Mouse (Mus musculus) adrenal gland, adult 8-10 months (tissue): ENCODE measurements around the gene Gm17535. TPM values are rescaled to one million over a fixed set of nuclear protein-coding genes. Genes with fewer than 3 reads are reported as not detected.
A peak's percentile ranks its signal among the peaks of the same experiment; 100 is the strongest.
"Not testable (repeated sequence)": the region's sequence is repeated elsewhere in the genome, so short reads cannot be mapped to it uniquely, and the experiment has no call there.

ENCODE experiments used
- DNase-seq: peaks from one replicate; pipeline ENCODE4 v3.0.0; 2022
- total RNA-seq, 4 experiments: library from RNA; stranded (reverse); gene quantifications; 2 replicates each; pipeline ENCODE4 v1.2.4; 2022

Gm17535 gene
- not detected for total RNA-seq

DNA sequence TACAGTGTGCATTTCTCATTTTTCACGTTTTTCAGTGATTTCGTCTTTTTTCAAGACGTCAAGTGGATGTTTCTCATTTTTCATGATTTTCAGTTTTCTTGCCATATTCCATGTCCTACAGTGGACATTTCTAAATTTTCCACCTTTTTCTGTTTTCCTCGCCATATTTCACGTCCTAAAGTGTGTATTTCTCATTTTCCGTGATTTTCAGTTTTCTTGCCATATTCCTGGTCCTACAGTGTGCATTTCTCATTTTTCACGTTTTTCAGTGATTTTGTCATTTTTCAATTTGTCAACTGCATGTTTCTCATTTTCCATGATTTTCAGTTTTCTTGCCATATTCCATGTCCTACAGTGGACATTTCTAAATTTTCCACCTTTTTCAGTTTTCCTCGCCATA lies at the start of gene Gm17535:
Gene Gm17535, plus strand, starts transcription at position 301 of the 400 bp plus-strand sequence.
- not testable (repeated sequence) for DNase-seq

DNA sequence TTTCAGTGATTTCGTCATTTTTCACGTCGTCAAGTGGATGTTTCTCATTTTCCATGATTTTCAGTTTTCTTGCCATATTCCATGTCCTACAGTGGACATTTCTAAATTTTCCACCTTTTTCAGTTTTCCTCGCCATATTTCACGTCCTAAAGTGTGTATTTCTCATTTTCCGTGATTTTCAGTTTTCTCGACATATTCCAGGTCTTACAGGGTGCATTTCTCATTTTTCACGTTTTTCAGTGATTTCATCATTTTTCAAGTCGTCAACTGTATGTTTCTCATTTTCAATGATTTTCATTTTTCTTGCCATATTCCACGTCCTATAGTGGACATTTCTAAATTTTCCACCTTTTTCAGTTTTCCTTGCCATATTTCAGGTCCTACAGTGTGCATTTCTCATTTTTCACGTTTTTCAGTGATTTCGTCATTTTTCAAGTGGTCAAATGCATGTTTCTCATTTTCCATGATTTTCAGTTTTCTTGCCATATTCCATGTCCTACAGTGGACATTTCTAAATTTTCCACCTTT lies 33.9 kb upstream of the Gm17535 start, which contains the start of gene Gm10722:
Gene Gm10722, plus strand, starts transcription at position 478 of the 528 bp plus-strand sequence.
- DNase-seq: not testable (repeated sequence)

DNA sequence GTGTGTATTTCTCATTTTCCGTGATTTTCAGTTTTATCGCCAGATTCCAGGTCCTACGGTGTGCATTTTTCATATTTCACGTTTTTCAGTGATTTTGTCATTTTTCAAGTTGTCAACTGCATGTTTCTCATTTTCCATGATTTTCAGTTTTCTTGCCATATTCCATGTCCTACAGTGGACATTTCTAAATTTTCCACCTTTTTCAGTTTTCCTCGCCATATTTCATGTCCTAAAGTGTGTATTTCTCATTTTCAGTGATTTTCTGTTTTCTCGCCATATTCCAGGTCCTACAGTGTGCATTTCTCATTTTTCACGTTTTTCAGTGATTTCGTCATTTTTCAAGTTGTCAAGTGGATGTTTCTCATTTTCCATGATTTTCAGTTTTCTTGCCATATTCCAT lies 33.4 kb upstream of the Gm17535 start:
- DNase-seq: not testable (repeated sequence)

DNA sequence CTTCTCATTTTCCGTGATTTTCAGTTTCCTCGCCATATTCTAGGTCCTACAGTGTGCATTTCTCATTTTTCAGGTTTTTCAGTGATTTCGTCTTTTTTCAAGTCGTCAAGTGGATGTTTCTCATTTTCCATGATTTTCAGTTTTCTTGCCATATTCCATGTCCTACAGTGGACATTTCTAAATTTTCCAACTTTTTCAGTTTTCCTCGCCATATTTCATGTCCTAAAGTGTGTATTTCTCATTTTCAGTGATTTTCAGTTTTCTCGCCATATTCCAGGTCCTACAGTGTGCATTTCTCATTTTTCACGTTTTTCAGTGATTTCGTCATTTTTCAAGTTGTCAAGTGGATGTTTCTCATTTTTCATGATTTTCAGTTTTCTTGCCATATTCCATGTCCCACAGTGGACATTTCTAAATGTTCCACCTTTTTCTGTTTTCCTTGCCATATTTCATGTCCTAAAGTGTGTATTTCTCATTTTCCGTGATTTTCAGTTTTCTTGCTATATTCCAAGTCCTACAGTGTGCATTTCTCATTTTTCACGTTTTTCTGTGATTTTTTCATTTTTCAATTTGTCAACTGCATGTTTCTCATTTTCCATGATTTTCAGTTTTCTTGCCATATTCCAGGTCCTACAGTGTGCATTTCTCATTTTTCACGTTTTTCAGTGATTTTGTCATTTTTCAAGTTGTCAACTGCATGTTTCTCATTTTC lies 32.3 kb upstream of the Gm17535 start:
- peak; percentile 97 for DNase-seq

DNA sequence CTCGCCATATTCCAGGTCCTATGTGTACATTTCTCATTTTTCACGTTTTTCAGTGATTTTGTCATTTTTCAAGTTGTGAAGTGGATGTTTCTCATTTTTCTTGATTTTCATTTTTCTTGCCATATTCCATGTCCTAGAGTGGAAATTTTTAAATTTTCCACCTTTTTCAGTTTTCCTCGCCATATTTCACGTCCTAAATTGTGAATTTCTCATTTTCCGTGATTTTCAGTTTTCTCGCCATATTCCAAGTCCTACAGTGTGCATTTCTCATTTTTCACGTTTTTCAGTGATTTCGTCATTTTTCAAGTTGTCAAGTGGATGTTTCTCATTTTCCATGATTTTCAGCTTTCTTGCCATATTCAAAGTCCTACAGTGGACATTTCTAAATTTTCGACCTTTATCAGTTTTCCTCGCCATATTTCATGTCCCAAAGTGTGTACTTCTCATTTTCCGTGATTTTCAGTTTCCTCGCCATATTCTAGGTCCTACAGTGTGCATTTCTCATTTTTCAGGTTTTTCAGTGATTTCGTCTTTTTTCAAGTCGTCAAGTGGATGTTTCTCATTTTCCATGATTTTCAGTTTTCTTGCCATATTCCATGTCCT lies 31.5 kb upstream of the Gm17535 start, which contains the start of gene Gm11168:
Gene Gm11168, plus strand, starts transcription at position 553 of the 603 bp plus-strand sequence.
- not testable (repeated sequence) for DNase-seq

DNA sequence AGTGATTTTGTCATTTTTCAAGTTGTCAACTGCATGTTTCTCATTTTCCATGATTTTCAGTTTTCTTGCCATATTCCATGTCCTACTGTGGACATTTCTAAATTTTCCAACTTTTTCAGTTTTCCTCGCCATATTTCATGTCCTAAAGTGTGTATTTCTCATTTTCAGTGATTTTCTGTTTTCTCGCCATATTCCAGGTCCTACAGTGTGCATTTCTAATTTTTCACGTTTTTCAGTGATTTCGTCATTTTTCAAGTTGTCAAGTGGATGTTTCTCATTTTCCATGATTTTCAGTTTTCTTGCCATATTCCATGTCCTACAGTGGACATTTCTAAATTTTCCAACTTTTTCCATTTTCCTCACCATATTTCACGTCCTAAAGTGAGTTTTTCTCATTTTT lies 28.2 kb upstream of the Gm17535 start:
- not testable (repeated sequence) for DNase-seq

DNA sequence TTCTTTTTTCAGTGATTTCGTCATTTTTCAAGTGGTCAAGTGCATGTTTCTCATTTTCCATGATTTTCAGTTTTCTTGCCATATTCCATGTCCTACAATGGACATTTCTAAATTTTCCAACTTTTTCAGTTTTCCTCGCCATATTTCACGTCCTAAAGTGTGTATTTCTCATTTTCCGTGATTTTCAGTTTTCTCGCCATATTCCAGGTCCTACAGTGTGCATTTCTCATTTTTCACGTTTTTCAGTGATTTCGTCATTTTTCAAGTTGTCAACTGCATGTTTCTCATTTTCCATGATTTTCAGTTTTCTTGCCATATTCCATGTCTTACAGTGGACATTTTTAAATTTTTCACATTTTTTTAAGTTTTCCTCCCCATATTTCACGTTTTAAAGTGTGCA lies 27.8 kb upstream of the Gm17535 start:
- peak; percentile 94 for DNase-seq

DNA sequence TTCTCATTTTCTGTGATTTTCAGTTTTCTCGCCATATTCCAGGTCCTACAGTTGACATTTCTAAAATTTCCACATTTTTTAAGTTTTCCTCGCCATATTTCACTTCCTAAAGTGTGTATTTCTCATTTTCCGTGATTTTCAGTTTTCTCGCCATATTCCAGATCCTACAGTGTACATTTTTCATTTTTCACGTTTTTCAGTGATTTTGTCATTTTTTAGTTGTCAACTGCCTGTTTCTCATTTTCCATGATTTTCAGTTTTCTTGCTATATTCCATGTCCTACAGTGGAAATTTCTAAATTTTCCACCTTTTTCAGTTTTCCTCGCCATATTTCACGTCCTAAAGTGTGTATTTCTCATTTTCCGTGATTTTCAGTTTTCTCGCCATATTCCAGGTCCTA lies 27.1 kb upstream of the Gm17535 start:
- DNase-seq: not testable (repeated sequence)

DNA sequence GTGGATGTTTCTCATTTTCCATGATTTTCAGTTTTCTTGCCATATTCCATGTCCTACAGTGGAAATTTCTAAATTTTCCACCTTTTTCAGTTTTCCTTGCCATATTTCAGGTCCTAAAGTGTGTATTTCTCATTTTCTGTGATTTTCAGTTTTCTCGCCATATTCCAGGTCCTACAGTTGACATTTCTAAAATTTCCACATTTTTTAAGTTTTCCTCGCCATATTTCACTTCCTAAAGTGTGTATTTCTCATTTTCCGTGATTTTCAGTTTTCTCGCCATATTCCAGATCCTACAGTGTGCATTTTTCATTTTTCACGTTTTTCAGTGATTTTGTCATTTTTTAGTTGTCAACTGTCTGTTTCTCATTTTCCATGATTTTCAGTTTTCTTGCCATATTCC lies 25.1 kb upstream of the Gm17535 start:
- DNase-seq: not testable (repeated sequence)

DNA sequence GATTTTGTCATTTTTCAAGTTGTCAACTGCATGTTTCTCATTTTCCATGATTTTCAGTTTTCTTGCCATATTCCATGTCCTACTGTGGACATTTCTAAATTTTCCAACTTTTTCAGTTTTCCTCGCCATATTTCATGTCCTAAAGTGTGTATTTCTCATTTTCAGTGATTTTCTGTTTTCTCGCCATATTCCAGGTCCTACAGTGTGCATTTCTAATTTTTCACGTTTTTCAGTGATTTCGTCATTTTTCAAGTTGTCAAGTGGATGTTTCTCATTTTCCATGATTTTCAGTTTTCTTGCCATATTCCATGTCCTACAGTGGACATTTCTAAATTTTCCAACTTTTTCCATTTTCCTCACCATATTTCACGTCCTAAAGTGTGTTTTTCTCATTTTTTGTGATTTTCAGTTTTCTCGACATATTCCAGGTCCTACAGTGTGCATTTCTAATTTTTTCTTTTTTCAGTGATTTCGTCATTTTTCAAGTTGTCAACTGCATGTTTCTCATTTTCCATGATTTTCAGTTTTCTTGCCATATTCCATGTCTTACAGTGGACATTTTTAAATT lies 22.3 kb upstream of the Gm17535 start:
- not testable (repeated sequence) for DNase-seq

DNA sequence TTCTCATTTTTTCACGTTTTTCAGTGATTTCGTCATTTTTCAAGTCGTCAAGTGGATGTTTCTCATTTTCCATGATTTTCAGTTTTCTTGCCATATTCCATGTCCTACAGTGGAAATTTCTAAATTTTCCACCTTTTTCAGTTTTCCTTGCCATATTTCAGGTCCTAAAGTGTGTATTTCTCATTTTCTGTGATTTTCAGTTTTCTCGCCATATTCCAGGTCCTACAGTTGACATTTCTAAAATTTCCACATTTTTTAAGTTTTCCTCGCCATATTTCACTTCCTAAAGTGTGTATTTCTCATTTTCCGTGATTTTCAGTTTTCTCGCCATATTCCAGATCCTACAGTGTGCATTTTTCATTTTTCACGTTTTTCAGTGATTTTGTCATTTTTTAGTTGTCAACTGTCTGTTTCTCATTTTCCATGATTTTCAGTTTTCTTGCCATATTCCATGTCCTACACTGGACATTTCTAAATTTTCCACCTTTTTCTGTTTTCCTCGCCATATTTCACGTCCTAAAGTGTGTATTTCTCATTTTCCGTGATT lies 21.6 kb upstream of the Gm17535 start, which contains the start of gene Gm10721:
Gene Gm10721, plus strand, starts transcription at position 408 of the 547 bp plus-strand sequence.
- not testable (repeated sequence) for DNase-seq

DNA sequence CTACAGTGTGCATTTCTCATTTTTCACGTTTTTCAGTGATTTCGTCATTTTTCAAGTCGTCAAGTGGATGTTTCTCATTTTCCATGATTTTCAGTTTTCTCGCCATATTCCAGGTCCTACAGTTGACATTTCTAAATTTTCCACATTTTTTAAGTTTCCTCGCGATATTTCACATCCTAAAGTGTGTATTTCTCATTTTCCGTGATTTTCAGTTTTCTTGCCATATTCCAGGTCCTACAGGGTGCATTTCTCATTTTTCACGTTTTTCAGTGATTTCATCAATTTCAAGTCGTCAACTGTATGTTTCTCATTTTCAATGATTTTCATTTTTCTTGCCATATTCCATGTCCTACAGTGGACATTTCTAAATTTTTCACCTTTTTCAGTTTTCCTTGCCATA lies 19.0 kb upstream of the Gm17535 start, which contains the start of gene Gm10720:
Gene Gm10720, plus strand, starts transcription at position 301 of the 400 bp plus-strand sequence.
- DNase-seq: not testable (repeated sequence)

DNA sequence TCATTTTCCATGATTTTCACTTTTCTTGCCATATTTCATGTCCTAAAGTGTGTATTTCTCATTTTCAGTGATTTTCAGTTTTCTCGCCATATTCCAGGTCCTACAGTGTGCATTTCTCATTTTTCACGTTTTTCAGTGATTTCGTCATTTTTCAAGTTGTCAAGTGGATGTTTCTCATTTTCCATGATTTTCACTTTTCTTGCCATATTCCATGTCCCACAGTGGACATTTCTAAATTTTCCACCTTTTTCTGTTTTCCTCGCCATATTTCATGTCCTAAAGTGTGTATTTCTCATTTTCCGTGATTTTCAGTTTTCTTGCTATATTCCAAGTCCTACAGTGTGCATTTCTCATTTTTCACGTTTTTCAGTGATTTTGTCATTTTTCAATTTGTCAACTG lies 18.5 kb upstream of the Gm17535 start:
- not testable (repeated sequence) for DNase-seq

DNA sequence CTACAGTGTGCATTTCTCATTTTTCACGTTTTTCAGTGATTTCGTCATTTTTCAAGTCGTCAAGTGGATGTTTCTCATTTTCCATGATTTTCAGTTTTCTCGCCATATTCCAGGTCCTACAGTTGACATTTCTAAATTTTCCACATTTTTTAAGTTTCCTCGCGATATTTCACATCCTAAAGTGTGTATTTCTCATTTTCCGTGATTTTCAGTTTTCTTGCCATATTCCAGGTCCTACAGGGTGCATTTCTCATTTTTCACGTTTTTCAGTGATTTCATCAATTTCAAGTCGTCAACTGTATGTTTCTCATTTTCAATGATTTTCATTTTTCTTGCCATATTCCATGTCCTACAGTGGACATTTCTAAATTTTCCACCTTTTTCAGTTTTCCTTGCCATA lies 17.3 kb upstream of the Gm17535 start, which contains the start of gene Gm10719:
Gene Gm10719, plus strand, starts transcription at position 301 of the 400 bp plus-strand sequence.
- DNase-seq: not testable (repeated sequence)

DNA sequence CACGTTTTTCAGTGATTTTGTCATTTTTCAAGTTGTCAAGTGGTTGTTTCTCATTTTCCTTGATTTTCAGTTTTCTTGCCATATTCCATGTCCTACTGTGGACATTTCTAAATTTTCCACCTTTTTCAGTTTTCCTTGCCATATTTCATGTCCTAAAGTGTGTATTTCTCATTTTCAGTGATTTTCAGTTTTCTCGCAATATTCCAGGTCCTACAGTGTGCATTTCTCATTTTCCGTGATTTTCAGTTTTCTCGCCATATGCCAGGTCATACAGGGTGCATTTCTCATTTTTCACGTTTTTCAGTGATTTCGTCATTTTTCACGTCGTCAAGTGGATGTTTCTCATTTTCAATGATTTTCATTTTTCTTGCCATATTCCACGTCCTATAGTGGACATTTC lies 15.5 kb upstream of the Gm17535 start:
- not testable (repeated sequence) for DNase-seq

DNA sequence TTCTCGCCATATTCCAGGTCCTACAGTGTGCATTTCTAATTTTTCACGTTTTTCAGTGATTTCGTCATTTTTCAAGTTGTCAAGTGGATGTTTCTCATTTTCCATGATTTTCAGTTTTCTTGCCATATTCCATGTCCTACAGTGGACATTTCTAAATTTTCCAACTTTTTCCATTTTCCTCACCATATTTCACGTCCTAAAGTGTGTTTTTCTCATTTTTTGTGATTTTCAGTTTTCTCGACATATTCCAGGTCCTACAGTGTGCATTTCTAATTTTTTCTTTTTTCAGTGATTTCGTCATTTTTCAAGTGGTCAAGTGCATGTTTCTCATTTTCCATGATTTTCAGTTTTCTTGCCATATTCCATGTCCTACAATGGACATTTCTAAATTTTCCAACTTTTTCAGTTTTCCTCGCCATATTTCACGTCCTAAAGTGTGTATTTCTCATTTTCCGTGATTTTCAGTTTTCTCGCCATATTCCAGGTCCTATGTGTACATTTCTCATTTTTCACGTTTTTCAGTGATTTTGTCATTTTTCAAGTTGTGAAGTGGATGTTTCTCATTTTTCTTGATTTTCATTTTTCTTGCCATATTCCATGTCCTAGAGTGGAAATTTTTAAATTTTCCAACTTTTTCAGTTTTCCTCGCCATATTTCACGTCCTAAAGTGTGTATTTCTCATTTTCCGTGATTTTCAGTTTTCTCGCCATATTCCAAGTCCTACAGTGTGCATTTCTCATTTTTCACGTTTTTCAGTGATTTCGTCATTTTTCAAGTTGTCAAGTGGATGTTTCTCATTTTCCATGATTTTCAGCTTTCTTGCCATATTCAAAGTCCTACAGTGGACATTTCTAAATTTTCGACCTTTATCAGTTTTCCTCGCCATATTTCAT lies 14.3 kb upstream of the Gm17535 start:
- DNase-seq: peak; percentile 37

DNA sequence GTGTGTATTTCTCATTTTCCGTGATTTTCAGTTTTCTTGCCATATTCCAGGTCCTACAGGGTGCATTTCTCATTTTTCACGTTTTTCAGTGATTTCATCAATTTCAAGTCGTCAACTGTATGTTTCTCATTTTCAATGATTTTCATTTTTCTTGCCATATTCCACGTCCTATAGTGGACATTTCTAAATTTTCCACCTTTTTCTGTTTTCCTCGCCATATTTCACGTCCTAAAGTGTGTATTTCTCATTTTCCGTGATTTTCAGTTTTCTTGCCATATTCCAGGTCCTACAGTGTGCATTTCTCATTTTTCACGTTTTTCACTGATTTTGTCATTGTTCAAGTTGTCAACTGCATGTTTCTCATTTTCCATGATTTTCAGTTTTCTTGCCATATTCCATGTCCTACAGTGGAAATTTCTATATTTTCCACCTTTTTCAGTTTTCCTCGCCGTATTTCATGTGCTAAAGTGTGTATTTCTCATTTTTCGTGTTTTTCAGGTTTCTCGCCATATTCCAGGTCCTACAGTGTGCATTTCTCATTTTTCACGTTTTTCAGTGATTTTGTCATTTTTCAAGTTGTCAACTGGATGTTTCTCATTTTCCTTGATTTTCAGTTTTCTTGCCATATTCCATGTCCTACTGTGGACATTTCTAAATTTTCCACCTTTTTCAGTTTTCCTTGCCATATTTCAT lies 11.9 kb upstream of the Gm17535 start:
- peak; percentile 62 for DNase-seq

DNA sequence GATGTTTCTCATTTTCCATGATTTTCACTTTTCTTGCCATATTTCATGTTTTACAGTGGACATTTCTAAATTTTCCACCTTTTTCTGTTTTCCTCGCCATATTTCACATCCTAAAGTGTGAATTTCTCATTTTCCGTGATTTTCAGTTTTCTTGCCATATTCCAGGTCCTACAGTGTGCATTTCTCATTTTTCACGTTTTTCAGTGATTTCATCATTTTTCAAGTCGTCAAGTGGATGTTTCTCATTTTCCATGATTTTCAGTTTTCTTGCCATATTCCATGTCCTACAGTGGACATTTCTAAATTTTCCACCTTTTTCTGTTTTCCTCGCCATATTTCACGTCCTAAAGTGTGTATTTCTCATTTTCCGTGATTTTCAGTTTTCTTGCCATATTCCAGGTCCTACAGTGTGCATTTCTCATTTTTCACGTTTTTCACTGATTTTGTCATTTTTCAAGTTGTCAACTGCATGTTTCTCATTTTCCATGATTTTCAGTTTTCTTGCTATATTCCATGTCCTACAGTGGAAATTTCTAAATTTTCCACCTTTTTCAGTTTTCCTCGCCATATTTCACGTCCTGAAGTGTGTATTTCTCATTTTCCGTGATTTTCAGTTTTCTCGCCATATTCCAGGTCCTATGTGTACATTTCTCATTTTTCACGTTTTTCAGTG lies 11.0 kb upstream of the Gm17535 start, which contains the start of gene Gm10718:
Gene Gm10718, plus strand, starts transcription at position 236 of the 673 bp plus-strand sequence.
- peak; percentile 10 for DNase-seq

DNA sequence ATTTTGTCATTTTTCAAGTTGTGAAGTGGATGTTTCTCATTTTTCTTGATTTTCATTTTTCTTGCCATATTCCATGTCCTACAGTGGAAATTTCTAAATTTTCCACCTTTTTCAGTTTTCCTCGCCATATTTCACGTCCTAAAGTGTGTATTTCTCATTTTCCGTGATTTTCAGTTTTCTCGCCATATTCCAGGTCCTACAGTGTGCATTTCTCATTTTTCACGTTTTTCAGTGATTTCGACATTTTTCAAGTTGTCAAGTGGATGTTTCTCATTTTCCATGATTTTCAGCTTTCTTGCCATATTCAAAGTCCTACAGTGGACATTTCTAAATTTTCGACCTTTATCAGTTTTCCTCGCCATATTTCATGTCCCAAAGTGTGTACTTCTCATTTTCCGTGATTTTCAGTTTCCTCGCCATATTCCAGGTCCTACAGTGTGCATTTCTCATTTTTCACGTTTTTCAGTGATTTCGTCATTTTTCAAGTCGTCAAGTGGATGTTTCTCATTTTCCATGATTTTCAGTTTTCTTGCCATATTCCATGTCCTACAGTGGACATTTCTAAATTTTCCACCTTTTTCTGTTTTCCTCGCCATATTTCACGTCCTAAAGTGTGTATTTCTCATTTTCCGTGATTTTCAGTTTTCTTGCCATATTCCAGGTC lies 10.3 kb upstream of the Gm17535 start:
- DNase-seq: peak; percentile 94
